Mouse (Mus musculus) heart, postnatal 0 days (tissue): ENCODE measurements around the gene Sema3b.

Experiments
- CTCF ChIP-seq: IDR thresholded peaks from 2 replicates; pipeline ENCODE4 v1.5.1; 2016; ENCODE audit warnings: antibody characterized with exemption, control low read depth, low read depth
- EP300 ChIP-seq: IDR thresholded peaks from 2 replicates; pipeline ENCODE4 v1.6.1; 2016; ENCODE audit warnings: antibody characterized with exemption, low read depth

DNA sequence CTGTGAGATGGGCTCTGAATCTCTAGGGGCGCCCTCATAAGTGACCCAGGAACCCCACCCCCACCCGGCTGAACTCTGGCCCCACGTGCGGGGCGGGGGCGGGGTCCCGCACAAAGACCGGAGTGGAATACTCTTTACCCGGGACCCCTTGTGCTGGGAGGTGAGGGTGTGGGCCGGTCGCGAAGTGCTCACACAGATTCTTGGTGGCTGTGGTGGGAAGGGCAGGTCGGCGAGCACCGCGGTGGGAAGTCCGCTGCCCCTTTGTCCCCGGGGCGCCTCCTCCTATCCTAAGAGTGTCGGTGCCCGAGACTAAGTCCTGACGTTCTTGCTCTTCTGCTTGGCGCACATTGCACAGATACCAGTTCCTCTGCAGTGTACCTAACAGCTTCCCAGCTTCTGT, 39.8 kb downstream of the Sema3b start:
- TF ChIP-seq CTCF: no peak
- TF ChIP-seq EP300: no peak
